Mouse (Mus musculus) ES-E14 (cell line): ENCODE data around the gene Fbxo21.

ENCODE experiments used
- CHD2 ChIP-seq: IDR thresholded peaks from 2 replicates; pipeline ENCODE4 v1.6.1; 2014; ENCODE audit warnings: mild to moderate bottlenecking, low read depth, low read length, inconsistent platforms
- HCFC1 ChIP-seq: IDR thresholded peaks from 2 replicates; pipeline ENCODE4 v1.6.1; 2012; ENCODE audit warnings: low read length, inconsistent platforms, borderline replicate concordance; ENCODE audit not compliant: insufficient read depth
- ZC3H11A ChIP-seq: IDR thresholded peaks from 2 replicates; pipeline ENCODE4 v1.6.1; 2012; ENCODE audit warnings: low read depth, mild to moderate bottlenecking, inconsistent platforms, low read length, borderline replicate concordance
- ZNF384 ChIP-seq: IDR thresholded peaks from 2 replicates; pipeline ENCODE4 v1.6.1; 2012; ENCODE audit warnings: low read depth, low read length, inconsistent platforms

GRCm38 (mm10) chr5:118033740-118034139 is 57.2 kb downstream of the Fbxo21 start:
- TF ChIP-seq CHD2 (no peak), HCFC1 (no peak), ZC3H11A (no peak), ZNF384 (no peak)
